Mouse (Mus musculus) heart, embryonic 13.5 days (tissue): ENCODE data around the gene Resp18. TPM values are rescaled to one million over a fixed set of nuclear protein-coding genes. Genes with fewer than 3 reads are reported as not detected.
A peak's percentile ranks its signal among the peaks of the same experiment; 100 is the strongest.

Experiments used
- ATAC-seq: fragments of 200-750 bp; cut with Nextera tagmentation; 2 replicates; pipeline ENCODE4 v1.8.0; 2017; ENCODE audit warnings: moderate TSS enrichment; ENCODE audit not compliant: insufficient number of reproducible peaks, low FRiP score, low TSS enrichment; ENCODE audit errors: extremely low read depth
- H3K27ac ChIP-seq: fragments of 300-500 bp; sonication (generic); replicated peaks from 2 replicates; pipeline ENCODE4 v1.5.1; 2015; ENCODE audit warnings: moderate library complexity, mild to moderate bottlenecking, inconsistent platforms
- H3K27me3 ChIP-seq: fragments of 300-500 bp; sonication (generic); replicated peaks from 2 replicates; pipeline ENCODE4 v1.6.1; 2015; ENCODE audit warnings: mild to moderate bottlenecking, inconsistent platforms
- H3K36me3 ChIP-seq: fragments of 300-500 bp; sonication (generic); 2 replicates; pipeline ENCODE4 v1.6.1; 2015; ENCODE audit warnings: mild to moderate bottlenecking, inconsistent platforms
- H3K4me1 ChIP-seq: fragments of 300-500 bp; sonication (generic); 2 replicates; pipeline ENCODE4 v1.6.1; 2015; ENCODE audit warnings: inconsistent platforms
- H3K4me2 ChIP-seq: fragments of 300-500 bp; sonication (generic); 2 replicates; pipeline ENCODE4 v1.6.1; 2015; ENCODE audit warnings: inconsistent platforms, mild to moderate bottlenecking, moderate library complexity
- H3K4me3 ChIP-seq: fragments of 300-500 bp; sonication (generic); 2 replicates; pipeline ENCODE4 v1.5.1; 2015; ENCODE audit warnings: moderate library complexity, mild to moderate bottlenecking, inconsistent platforms
- H3K9ac ChIP-seq: fragments of 300-500 bp; sonication (generic); 2 replicates; pipeline ENCODE4 v1.6.1; 2015; ENCODE audit warnings: inconsistent platforms, mild to moderate bottlenecking, moderate library complexity
- H3K9me3 ChIP-seq: fragments of 300-500 bp; sonication (generic); 2 replicates; pipeline ENCODE4 v1.6.1; 2016; ENCODE audit warnings: inconsistent platforms
- WGBS: fragments of 180-500 bp; shearing (Covaris S2); methylation state at CpG from one replicate; pipeline ENCODE4 v1.1.7; 2015; ENCODE audit warnings: mixed read lengths; 5-methylcytosine and 5-hydroxymethylcytosine counted together
- polyA plus RNA-seq: library from polyadenylated mRNA; unstranded; fragments of >200 nt; fragmentation: Nextera tagmentation; extraction: Ambion mirVana; gene quantifications from 2 replicates; pipeline ENCODE4 v1.2.1, GENCODE M21; 2015

The Resp18 gene
- polyA plus RNA-seq, 1 experiment from 2014 or later: not detected

DNA sequence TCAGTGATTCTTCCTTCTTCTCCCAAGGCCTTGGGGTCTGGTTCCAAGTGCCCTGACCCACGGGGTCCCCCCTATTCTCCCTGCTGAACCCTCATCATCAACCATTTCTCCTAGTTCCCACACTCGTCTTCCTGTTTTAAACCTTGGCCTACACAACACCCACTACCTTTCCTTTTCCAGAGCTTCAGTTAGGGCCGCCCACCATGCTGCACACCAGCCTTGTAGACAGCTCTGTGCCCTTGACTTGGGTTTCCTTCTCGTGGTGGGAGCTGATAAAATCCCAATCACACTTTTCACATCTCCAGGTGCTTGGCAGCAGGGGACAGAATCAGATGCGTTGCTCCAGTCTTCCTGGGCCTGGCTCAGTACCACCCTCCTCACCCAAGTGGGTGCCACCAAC, 16.1 kb upstream of the Resp18 start:
- Histone ChIP-seq H3K36me3 (no peaks in the 10 kb centered on the region), H3K4me1 (peaks cover 21% of the 10 kb centered on the region), H3K27ac (no peak overlapping the region), H3K27me3 (no peaks in the 10 kb centered on the region), H3K4me2 (no peak overlapping the region), H3K9me3 (no peaks in the 10 kb centered on the region), H3K9ac (no peak overlapping the region), H3K4me3 (no peak overlapping the region)
- no peak for ATAC-seq
- 70% methylated on average over 5 of the region's 5 CpGs for WGBS

DNA sequence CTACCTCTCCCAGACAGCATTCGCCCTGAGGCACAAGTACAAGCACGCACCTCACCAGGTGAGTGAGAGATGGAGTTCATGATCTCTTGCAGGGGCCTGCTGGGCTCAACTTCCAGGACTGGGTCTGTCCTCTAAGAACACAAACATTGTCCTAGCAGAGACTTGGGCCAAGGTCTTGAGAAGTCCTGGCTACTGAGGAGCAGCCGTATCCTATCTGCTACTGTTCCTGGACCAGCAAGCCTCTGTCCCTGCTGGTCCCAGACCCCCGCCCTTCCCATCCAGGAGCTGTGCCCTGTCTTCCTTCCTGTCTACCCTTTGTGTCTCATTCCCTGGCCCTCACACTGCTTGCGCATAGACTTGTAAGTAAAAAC, 15.1 kb upstream of the Resp18 start:
- H3K4me2 ChIP-seq: peak overlapping the region; percentile 16; the same call in 1 of the 2 replicates

GRCm38 (mm10) chr1:75292476-75293330, 14.5 kb upstream of the Resp18 start:
- 20% methylated on average over 12 of the region's 12 CpGs for WGBS
- peak overlapping the region; percentile 16 for H3K4me2 ChIP-seq

More for the DNA sequence above, 15.1 kb upstream of the Resp18 start:
- Histone ChIP-seq H3K36me3 (no peaks in the 10 kb centered on the region), H3K4me1 (peaks cover 21% of the 10 kb centered on the region), H3K27ac (peak overlapping the region; percentile 79), H3K4me3 (no peak overlapping the region), H3K9me3 (no peaks in the 10 kb centered on the region), H3K9ac (no peak overlapping the region), H3K27me3 (peaks cover 2% of the 10 kb centered on the region; the same call in 1 of the 2 replicates)
- 68% methylated on average over 5 of the region's 5 CpGs for WGBS
- ATAC-seq: no peak

GRCm38 (mm10) chr1:75291321-75291720, 13.1 kb upstream of the Resp18 start:
- 76% methylated on average over 8 of the region's 8 CpGs for WGBS
- H3K27ac ChIP-seq: no peak overlapping the region
- H3K27me3 ChIP-seq: peaks cover 7% of the 10 kb centered on the region; the same call in 1 of the 2 replicates
- H3K4me2 ChIP-seq: no peak overlapping the region
- H3K4me3 ChIP-seq: no peak overlapping the region
- no peak overlapping the region for H3K9ac ChIP-seq
- ATAC-seq: no peak
- peaks cover 21% of the 10 kb centered on the region for H3K4me1 ChIP-seq
- no peaks in the 10 kb centered on the region for H3K36me3 ChIP-seq
- no peaks in the 10 kb centered on the region for H3K9me3 ChIP-seq

More at GRCm38 (mm10) chr1:75292476-75293330, 14.5 kb upstream of the Resp18 start:
- Histone ChIP-seq H3K36me3 (no peaks in the 10 kb centered on the region), H3K4me1 (peaks cover 21% of the 10 kb centered on the region), H3K4me3 (no peak overlapping the region), H3K9ac (0 out of 2 replicates have a peak overlapping the region, but pooled peaks have one; percentile 5), H3K27me3 (peaks cover 7% of the 10 kb centered on the region; the same call in 1 of the 2 replicates), H3K27ac (peak overlapping the region; percentile 79), H3K9me3 (no peaks in the 10 kb centered on the region)
- no peak for ATAC-seq

GRCm38 (mm10) chr1:75290582-75290981, 12.4 kb upstream of the Resp18 start:
- no peaks in the 10 kb centered on the region for H3K36me3 ChIP-seq
- peaks cover 21% of the 10 kb centered on the region for H3K4me1 ChIP-seq
- H3K27me3 ChIP-seq: peaks cover 7% of the 10 kb centered on the region; the same call in 1 of the 2 replicates
- H3K9me3 ChIP-seq: no peaks in the 10 kb centered on the region
- H3K9ac ChIP-seq: no peak overlapping the region
- no peak overlapping the region for H3K4me3 ChIP-seq
- H3K4me2 ChIP-seq: no peak overlapping the region
- ATAC-seq: no peak
- H3K27ac ChIP-seq: no peak overlapping the region

GRCm38 (mm10) chr1:75289888-75290431, 11.7 kb upstream of the Resp18 start:
- Histone ChIP-seq H3K27me3 (peaks cover 7% of the 10 kb centered on the region; the same call in 1 of the 2 replicates), H3K4me3 (no peak overlapping the region), H3K36me3 (no peaks in the 10 kb centered on the region), H3K27ac (no peak overlapping the region), H3K9me3 (no peaks in the 10 kb centered on the region), H3K4me2 (no peak overlapping the region), H3K4me1 (peaks cover 21% of the 10 kb centered on the region), H3K9ac (no peak overlapping the region)
- ATAC-seq: no peak
- 59% methylated on average over 8 of the region's 8 CpGs for WGBS

GRCm38 (mm10) chr1:75289376-75289775, 11.2 kb upstream of the Resp18 start:
- no peaks in the 10 kb centered on the region for H3K36me3 ChIP-seq
- no peak overlapping the region for H3K4me3 ChIP-seq
- H3K27ac ChIP-seq: no peak overlapping the region
- H3K9ac ChIP-seq: no peak overlapping the region
- no peak for ATAC-seq
- no peaks in the 10 kb centered on the region; the same call in 1 of the 2 replicates for H3K9me3 ChIP-seq
- H3K4me2 ChIP-seq: no peak overlapping the region
- H3K4me1 ChIP-seq: peaks cover 21% of the 10 kb centered on the region
- 15% methylated on average over 7 of the region's 7 CpGs for WGBS
- peaks cover 7% of the 10 kb centered on the region; the same call in 1 of the 2 replicates for H3K27me3 ChIP-seq

- 77% methylated on average over 7 of the region's 7 CpGs for WGBS
- no peaks in the 10 kb centered on the region for H3K36me3 ChIP-seq
- H3K27me3 ChIP-seq: peaks cover 18% of the 10 kb centered on the region; the same call in 1 of the 2 replicates
- no peak overlapping the region for H3K4me2 ChIP-seq
- no peak overlapping the region for H3K9ac ChIP-seq
- no peak overlapping the region for H3K4me3 ChIP-seq
- no peaks in the 10 kb centered on the region for H3K4me1 ChIP-seq
- no peaks in the 10 kb centered on the region; the same call in 1 of the 2 replicates for H3K9me3 ChIP-seq
- H3K27ac ChIP-seq: no peak overlapping the region
- no peak for ATAC-seq
Observed at GRCm38 (mm10) chr1:75284911-75285310, 6.7 kb upstream of the Resp18 start.

DNA sequence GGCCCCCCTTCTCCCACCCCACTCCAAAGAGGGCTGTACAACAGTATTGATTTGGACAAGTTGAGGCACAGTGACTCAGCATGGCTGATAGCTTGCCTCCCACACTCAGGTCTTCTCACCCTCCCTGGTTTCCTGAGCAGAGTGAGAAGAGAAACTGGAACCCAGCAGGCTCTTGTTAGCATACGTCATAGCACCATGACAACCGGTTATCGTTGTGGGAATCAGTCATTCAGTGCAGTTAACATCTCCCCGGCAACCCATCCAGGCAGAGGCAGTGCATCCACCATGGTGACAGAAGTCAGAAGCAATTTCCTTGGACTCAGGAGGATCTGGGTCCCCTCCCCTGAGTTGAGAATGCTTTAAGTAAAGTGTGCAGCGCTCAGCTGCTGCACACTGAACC, 4.8 kb upstream of the Resp18 start:
- Histone ChIP-seq H3K27ac (no peak overlapping the region), H3K4me3 (no peak overlapping the region), H3K36me3 (no peaks in the 10 kb centered on the region), H3K9me3 (no peaks in the 10 kb centered on the region; the same call in 1 of the 2 replicates), H3K9ac (no peak overlapping the region), H3K27me3 (peaks cover 27% of the 10 kb centered on the region), H3K4me2 (no peak overlapping the region), H3K4me1 (no peaks in the 10 kb centered on the region)
- no peak for ATAC-seq
- 68% methylated on average over 5 of the region's 5 CpGs for WGBS

- no peaks in the 10 kb centered on the region for H3K9me3 ChIP-seq
- no peak overlapping the region for H3K27ac ChIP-seq
- H3K36me3 ChIP-seq: no peaks in the 10 kb centered on the region
- WGBS: 7% methylated on average over 23 of the region's 23 CpGs
- ATAC-seq: no peak
- peaks cover 71% of the 10 kb centered on the region for H3K27me3 ChIP-seq
- H3K9ac ChIP-seq: no peak overlapping the region
- H3K4me3 ChIP-seq: no peak overlapping the region
- H3K4me1 ChIP-seq: no peaks in the 10 kb centered on the region
- H3K4me2 ChIP-seq: no peak overlapping the region
Observed at GRCm38 (mm10) chr1:75277195-75278188, 723 bp downstream of the Resp18 start.
